8 mouse cellular contexts compared by ENCODE assay signal in genomic region chr11:5782199-5782944, GRCm38 (mm10). TPM values are rescaled to one million over a fixed set of nuclear protein-coding genes. Genes with fewer than 3 reads are reported as not detected.
A peak's percentile ranks its signal among the peaks of the same experiment; 100 is the strongest.
DNase-seq lines count a peak whose midpoint lies in the region; ATAC-seq and TF ChIP-seq lines count a peak whose summit lies in the region.

No protein-coding gene starts in this region.

- no peaks in the 10 kb centered on the region for H3K27me3 ChIP-seq in hindbrain, postnatal 0 days (ENCODE audit: insufficient read depth, low read length)
- H3K27me3 ChIP-seq in hindbrain, embryonic 12.5 days: no peaks in the 10 kb centered on the region
- H3K27me3 ChIP-seq in liver, embryonic 12.5 days (replicated peaks): no peaks in the 10 kb centered on the region
- no peaks in the 10 kb centered on the region for H3K27me3 ChIP-seq in limb, embryonic 10.5 days (ENCODE audit: low read depth, poor library complexity, severe bottlenecking)

- peaks cover 12% of the 10 kb centered on the region; the same call in 1 of the 2 replicates for H3K36me3 ChIP-seq in hindbrain, postnatal 0 days (ENCODE audit: insufficient read depth, low read length)
- peaks cover 4% of the 10 kb centered on the region; the same call in 1 of the 2 replicates for H3K36me3 ChIP-seq in hindbrain, embryonic 12.5 days
- peaks cover 6% of the 10 kb centered on the region for H3K36me3 ChIP-seq in liver, embryonic 12.5 days
- H3K36me3 ChIP-seq in limb, embryonic 10.5 days: 0 out of 2 replicates have a peak, but pooled peaks cover 10% of the 10 kb centered on the region

- no peak overlapping the region for H3K4me2 ChIP-seq in hindbrain, postnatal 0 days (ENCODE audit: low read depth, low read length)
- H3K4me2 ChIP-seq in hindbrain, embryonic 12.5 days (replicated peaks): no peak overlapping the region
- H3K4me2 ChIP-seq in liver, embryonic 12.5 days: peak overlapping the region; percentile 40

- 71% methylated on average over 8 of the region's 8 CpGs for WGBS in hindbrain, postnatal 0 days
- WGBS in hindbrain, embryonic 12.5 days: 70% methylated on average over 8 of the region's 8 CpGs
- 55% methylated on average over 8 of the region's 8 CpGs for WGBS in liver, embryonic 12.5 days (ENCODE audit: insufficient replicate concordance)
- 79% methylated on average over 8 of the region's 8 CpGs for WGBS in limb, embryonic 10.5 days

- no peaks in the 10 kb centered on the region for H3K9me3 ChIP-seq in hindbrain, postnatal 0 days (ENCODE audit: low read length)
- no peaks in the 10 kb centered on the region for H3K9me3 ChIP-seq in hindbrain, embryonic 12.5 days (replicated peaks)
- H3K9me3 ChIP-seq in liver, embryonic 12.5 days (replicated peaks): no peaks in the 10 kb centered on the region
- no peaks in the 10 kb centered on the region for H3K9me3 ChIP-seq in limb, embryonic 10.5 days (replicated peaks)

- DNase-seq in hindbrain, postnatal 0 days (ENCODE audit: low spot score): no peak
- DNase-seq in ES-CJ7 (ENCODE audit: low read depth, low spot score): peak; percentile 52
- DNase-seq in c-Kit-positive CD71-positive TER-119-negative erythroid progenitor cells, embryonic 14.5 days (ENCODE audit: low read depth): peak; percentile 58
- no peak for DNase-seq in left cerebral cortex, adult 8-10 months (ENCODE audit: low spot score in 2 of 2)
- DNase-seq in layer of hippocampus, postnatal 36 days: no peak
- no peak for DNase-seq in limb, embryonic 10.5 days (ENCODE audit: low spot score)

- H3K27ac ChIP-seq in hindbrain, postnatal 0 days: no peak overlapping the region
- H3K27ac ChIP-seq in hindbrain, embryonic 12.5 days: no peak overlapping the region
- H3K27ac ChIP-seq in liver, embryonic 12.5 days: peak overlapping the region; percentile 61
- no peak overlapping the region for H3K27ac ChIP-seq in limb, embryonic 10.5 days

- peaks cover 2% of the 10 kb centered on the region; the same call in 1 of the 2 replicates for H3K4me1 ChIP-seq in hindbrain, postnatal 0 days (ENCODE audit: insufficient read depth, low read length)
- H3K4me1 ChIP-seq in hindbrain, embryonic 12.5 days: peaks cover 3% of the 10 kb centered on the region
- peaks cover 25% of the 10 kb centered on the region for H3K4me1 ChIP-seq in liver, embryonic 12.5 days
- peaks cover 2% of the 10 kb centered on the region for H3K4me1 ChIP-seq in limb, embryonic 10.5 days

- no peak for ATAC-seq in hindbrain, postnatal 0 days
- no peak for ATAC-seq in hindbrain, embryonic 12.5 days (ENCODE audit: low FRiP score)
- ATAC-seq in liver, embryonic 12.5 days: peak; percentile 89

- 0 out of 2 replicates have a peak, but pooled peaks have one; percentile 35 for TF ChIP-seq CTCF in hindbrain, postnatal 0 days (IDR thresholded peaks at IDR 0.05; ENCODE audit: low read depth)

- no peak overlapping the region for H3K4me3 ChIP-seq in hindbrain, postnatal 0 days (ENCODE audit: low read length)
- no peak overlapping the region for H3K4me3 ChIP-seq in hindbrain, embryonic 12.5 days
- H3K4me3 ChIP-seq in liver, embryonic 12.5 days: no peak overlapping the region
- no peak overlapping the region for H3K4me3 ChIP-seq in limb, embryonic 10.5 days

- H3K9ac ChIP-seq in hindbrain, postnatal 0 days (replicated peaks; ENCODE audit: low read length): no peak overlapping the region
- no peak overlapping the region for H3K9ac ChIP-seq in hindbrain, embryonic 12.5 days
- peak overlapping the region; percentile 37; the same call in 1 of the 2 replicates for H3K9ac ChIP-seq in liver, embryonic 12.5 days

RNA-seq across cellular contexts. Expression of gene Dbnl, which starts 5.9 kb away (rescaled TPM):
- 74.3 and 81.7 TPM in 2 replicates for total RNA-seq in hindbrain, postnatal 0 days (2014; rRNA removed)
- polyA plus RNA-seq in hindbrain, postnatal 0 days (2015; fragmentation: Nextera tagmentation; extraction: Ambion mirVana): 122 and 123 TPM in 2 replicates
- polyA plus RNA-seq in hindbrain, embryonic 12.5 days (2016; fragmentation: Nextera tagmentation; extraction: Ambion mirVana): 145 and 153 TPM in 2 replicates
- polyA plus RNA-seq in liver, embryonic 12.5 days (2016; fragmentation: Nextera tagmentation; extraction: Ambion mirVana): 71.6 and 72.0 TPM in 2 replicates
- 10 to 100 TPM; 59.1 to 73.2 (median 66.7) TPM for total RNA-seq in left cerebral cortex, adult 8-10 months (2022)
- 10 to 100 TPM; 76.8 to 78.0 TPM for total RNA-seq in layer of hippocampus, postnatal 36 days (2021)
- 125 and 131 TPM in 2 replicates for polyA plus RNA-seq in limb, embryonic 10.5 days (2016; fragmentation: Nextera tagmentation; extraction: Ambion mirVana)

RNA-seq across cellular contexts. Expression of gene Urgcp, which starts 20.2 kb away (rescaled TPM):
- total RNA-seq in hindbrain, postnatal 0 days (2014; rRNA removed): 58.4 and 61.5 TPM in 2 replicates
- 30.7 and 32.8 TPM in 2 replicates for polyA plus RNA-seq in hindbrain, postnatal 0 days (2015; fragmentation: Nextera tagmentation; extraction: Ambion mirVana)
- polyA plus RNA-seq in hindbrain, embryonic 12.5 days (2016; fragmentation: Nextera tagmentation; extraction: Ambion mirVana): 26.1 and 26.6 TPM in 2 replicates
- polyA plus RNA-seq in liver, embryonic 12.5 days (2016; fragmentation: Nextera tagmentation; extraction: Ambion mirVana): 13.4 and 14.6 TPM in 2 replicates
- total RNA-seq in left cerebral cortex, adult 8-10 months (2022): 10 to 100 TPM; 71.7 to 74.7 (median 73.3) TPM
- 10 to 100 TPM; 63.9 to 73.3 TPM for total RNA-seq in layer of hippocampus, postnatal 36 days (2021)
- polyA plus RNA-seq in limb, embryonic 10.5 days (2016; fragmentation: Nextera tagmentation; extraction: Ambion mirVana): 15.4 and 20.3 TPM in 2 replicates

RNA-seq across cellular contexts. Expression of gene Pgam2, which starts 21.2 kb away (rescaled TPM):
- total RNA-seq in hindbrain, postnatal 0 days (2014; rRNA removed): 1.4 and 2.0 TPM in 2 replicates
- 2.8 and 3.4 TPM in 2 replicates for polyA plus RNA-seq in hindbrain, postnatal 0 days (2015; fragmentation: Nextera tagmentation; extraction: Ambion mirVana)
- polyA plus RNA-seq in hindbrain, embryonic 12.5 days (2016; fragmentation: Nextera tagmentation; extraction: Ambion mirVana): 6.6 and 13.2 TPM in 2 replicates
- polyA plus RNA-seq in liver, embryonic 12.5 days (2016; fragmentation: Nextera tagmentation; extraction: Ambion mirVana): 1.7 TPM in 2 replicates
- total RNA-seq in left cerebral cortex, adult 8-10 months (2022): 10 to 100 TPM in 3 of 4 experiments, 1 to 10 TPM in 1; 8.3 to 11.8 (median 10.7) TPM
- total RNA-seq in layer of hippocampus, postnatal 36 days (2021): 10 to 100 TPM; 14.4 to 14.8 TPM
- 4.1 and 9.6 TPM in 2 replicates for polyA plus RNA-seq in limb, embryonic 10.5 days (2016; fragmentation: Nextera tagmentation; extraction: Ambion mirVana)

RNA-seq across cellular contexts. Expression of gene Polm, which starts 55.4 kb away (rescaled TPM):
- total RNA-seq in hindbrain, postnatal 0 days (2014; rRNA removed): 4.9 and 14.7 TPM in 2 replicates
- 6.2 and 7.2 TPM in 2 replicates for polyA plus RNA-seq in hindbrain, postnatal 0 days (2015; fragmentation: Nextera tagmentation; extraction: Ambion mirVana)
- polyA plus RNA-seq in hindbrain, embryonic 12.5 days (2016; fragmentation: Nextera tagmentation; extraction: Ambion mirVana): 8.5 TPM in 2 replicates
- 2.8 and 2.9 TPM in 2 replicates for polyA plus RNA-seq in liver, embryonic 12.5 days (2016; fragmentation: Nextera tagmentation; extraction: Ambion mirVana)
- 10 to 100 TPM in 3 of 4 experiments, 1 to 10 TPM in 1; 9.8 to 14.5 (median 13.4) TPM for total RNA-seq in left cerebral cortex, adult 8-10 months (2022)
- total RNA-seq in layer of hippocampus, postnatal 36 days (2021): 10 to 100 TPM; 12.1 to 14.0 TPM
- 7.1 and 10.3 TPM in 2 replicates for polyA plus RNA-seq in limb, embryonic 10.5 days (2016; fragmentation: Nextera tagmentation; extraction: Ambion mirVana)

Comparison
In these comparisons a context has a peak if more than half of its experiments do, and no peak if none do; other contexts are left out.
1. DNase-seq: peak in ES-CJ7 (single experiment) and c-Kit-positive CD71-positive TER-119-negative erythroid progenitor cells, embryonic 14.5 days (single experiment); none in hindbrain, postnatal 0 days (single experiment), left cerebral cortex, adult 8-10 months (0 of 2), layer of hippocampus, postnatal 36 days (0 of 2) and limb, embryonic 10.5 days (single experiment).